Mouse (Mus musculus) A20 (cell line): Measurements from ENCODE around the gene Cyb5r4.
"Not testable (repeated sequence)": the region's sequence is repeated elsewhere in the genome, so short reads cannot be mapped to it uniquely, and the experiment has no call there.

ENCODE experiments used
- DNase-seq: peaks from one replicate; pipeline ENCODE4 v3.0.0-alpha.2; 2011; ENCODE audit warnings: low read depth, low spot score

Cyb5r4 gene

DNA sequence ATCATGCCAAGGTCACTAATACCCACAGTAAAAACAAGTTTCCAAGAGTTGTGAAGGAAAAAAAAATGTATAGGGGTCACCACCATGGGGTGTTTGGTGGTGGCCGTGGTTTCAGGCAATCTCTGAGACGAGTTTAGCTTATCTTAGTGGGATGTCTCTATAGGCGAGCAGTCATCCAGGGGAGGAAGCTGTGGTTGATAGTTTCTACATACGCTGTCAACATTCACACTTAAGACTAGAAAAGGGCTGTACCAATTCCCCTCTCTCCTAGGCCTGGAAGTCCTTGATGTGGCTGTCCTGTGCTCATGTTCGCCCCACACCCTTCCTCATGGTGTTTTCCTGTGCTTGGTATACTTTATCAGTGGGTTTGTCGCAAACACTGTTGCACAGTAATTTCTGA is 4.0 kb downstream of the Cyb5r4 start:
- no peak for DNase-seq

DNA sequence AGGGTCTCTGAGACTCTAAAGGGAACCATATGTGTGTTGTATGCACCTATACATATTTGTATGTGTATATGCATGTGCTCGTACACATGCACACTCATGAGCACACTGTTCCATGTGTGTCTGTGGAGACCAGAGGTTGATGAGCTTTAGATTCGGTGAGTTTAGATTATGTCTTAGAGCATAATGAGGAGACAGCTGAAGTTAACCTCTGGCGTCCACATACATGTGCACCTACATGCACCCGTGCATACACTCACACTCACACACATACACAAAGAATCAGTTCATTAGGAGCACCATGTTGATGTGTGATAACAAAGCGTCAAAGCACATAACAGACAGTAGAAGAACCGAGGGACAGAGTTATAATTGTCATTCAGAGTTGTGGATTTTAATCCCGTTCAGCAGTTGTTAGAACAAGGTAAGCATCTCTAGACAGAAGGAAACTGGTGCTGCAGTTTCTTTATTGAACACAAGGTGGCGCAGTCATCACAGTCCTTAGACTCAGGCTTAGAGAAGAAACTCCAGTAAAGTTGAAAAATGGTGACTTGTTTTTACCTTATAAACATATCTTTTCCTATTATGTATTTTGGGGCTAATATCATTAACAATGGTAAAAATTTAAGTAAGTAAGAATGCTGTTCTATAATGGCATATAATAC is 5.7 kb downstream of the Cyb5r4 start:
- peak; percentile 67 for DNase-seq

DNA sequence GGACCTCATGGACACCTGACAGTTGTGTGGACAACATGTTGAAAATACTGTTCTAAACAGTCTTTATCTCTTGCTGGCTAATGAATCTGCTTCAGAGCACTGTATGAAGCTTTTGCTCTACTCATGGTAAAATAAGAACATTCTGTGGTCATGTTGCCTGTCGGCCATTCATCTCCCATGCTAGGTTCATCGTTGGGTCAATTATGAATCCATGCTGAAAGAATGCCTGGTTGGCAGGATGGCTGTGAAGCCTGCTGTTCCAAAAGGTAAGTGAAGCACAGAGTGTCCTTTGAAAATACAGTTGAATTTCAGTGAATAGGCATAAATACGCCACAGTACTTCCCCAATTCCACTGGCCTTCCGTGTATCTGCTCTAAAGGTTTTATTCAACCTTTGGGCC is 10.4 kb downstream of the Cyb5r4 start:
- no peak for DNase-seq

DNA sequence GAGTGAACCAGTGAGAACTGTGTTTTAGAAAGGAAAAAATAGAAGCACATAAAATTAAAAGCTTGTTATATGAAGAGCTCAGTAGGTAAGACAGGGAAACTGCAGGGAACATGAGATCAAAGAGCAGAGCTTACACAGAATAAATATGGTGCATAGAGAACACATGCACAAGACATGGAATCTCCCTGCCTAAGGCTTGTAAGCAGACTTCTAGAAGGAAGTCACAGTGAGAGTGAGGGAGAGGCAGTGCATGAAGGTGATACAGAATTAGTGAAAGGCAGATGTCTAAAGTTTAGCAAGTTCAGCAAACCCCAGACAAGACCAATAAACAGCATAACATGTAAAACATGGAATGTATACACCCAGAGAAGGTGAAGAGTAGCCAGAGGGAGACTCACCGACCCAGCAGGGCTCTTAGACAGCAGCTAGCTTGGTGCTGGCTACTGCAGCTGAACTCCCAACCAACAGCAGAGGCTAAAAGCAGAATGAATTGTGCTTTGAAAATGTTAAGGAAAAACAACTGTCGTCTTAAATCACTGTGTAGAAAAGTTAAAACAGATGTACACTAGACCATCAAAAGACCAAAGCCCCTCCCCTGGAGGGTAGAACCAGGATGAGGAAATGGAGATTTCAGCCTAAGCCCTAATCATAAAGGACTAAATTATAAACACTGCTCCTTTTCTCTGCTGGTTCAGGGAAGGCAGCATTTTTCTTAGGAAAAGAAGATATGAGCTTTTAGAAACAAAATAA is 13.2 kb downstream of the Cyb5r4 start:
- peak; percentile 3 for DNase-seq

GRCm38 (mm10) chr9:87049425-87049824 is 27.6 kb downstream of the Cyb5r4 start:
- DNase-seq, result no peak

- DNase-seq, result no peak
Observed at GRCm38 (mm10) chr9:87055547-87056235, 33.9 kb downstream of the Cyb5r4 start.

DNA sequence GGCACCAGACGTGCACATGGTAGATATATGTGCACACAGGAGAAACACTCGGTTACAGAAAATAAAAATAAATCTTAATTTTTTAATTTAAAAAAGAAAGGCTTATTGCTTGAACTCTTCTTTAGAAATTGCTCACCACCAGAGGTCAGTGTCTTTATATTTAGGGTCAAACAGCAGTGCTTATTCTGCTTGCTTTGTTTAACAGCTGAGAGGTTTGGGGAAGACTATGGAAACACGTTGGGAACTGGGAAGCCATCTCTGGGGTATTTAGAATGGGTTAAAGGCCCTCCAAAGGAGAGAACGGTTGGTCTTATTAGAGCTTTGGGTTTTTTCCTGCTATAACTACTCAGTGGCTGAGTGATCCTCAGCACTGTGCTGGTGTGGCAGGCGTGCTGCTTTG is 40.5 kb downstream of the Cyb5r4 start:
- DNase-seq, result no peak

GRCm38 (mm10) chr9:87068160-87068559 is 46.3 kb downstream of the Cyb5r4 start:
- no peak for DNase-seq

- not testable (repeated sequence) for DNase-seq
Observed at GRCm38 (mm10) chr9:87071566-87071965, 49.8 kb downstream of the Cyb5r4 start.

GRCm38 (mm10) chr9:87077919-87078318 is 56.1 kb downstream of the Cyb5r4 start:
- no peak for DNase-seq

GRCm38 (mm10) chr9:87079511-87079910 is 57.7 kb downstream of the Cyb5r4 start:
- no peak for DNase-seq

GRCm38 (mm10) chr9:87086991-87087390 is 65.2 kb downstream of the Cyb5r4 start:
- no peak for DNase-seq

- DNase-seq, result peak; percentile 73
Observed at GRCm38 (mm10) chr9:87097989-87098388, 76.2 kb downstream of the Cyb5r4 start.

- DNase-seq, result no peak
Observed at GRCm38 (mm10) chr9:87115019-87115418, 93.2 kb downstream of the Cyb5r4 start.

DNA sequence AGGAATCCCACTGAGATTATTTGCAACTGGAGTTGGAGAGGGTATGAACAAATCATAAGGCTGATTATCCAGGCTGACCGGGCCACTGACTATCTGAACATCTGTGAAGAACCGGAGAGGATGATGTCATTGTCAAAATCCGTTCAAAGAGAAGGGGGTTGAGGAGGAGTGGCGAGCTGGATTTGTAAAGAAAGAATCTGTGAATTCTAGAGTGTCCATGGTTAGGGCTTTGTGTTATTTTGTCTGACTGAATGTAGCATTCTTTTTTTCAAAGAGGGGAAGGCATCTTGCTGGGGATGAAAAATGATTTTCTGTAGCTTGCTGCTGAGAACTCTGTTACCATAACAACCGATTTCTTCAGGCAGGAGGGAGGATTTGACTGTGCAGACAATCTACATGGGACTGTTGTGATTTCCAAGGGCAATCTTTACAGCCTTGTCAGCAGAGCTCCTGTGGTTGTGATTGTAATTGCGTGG is 93.7 kb downstream of the Cyb5r4 start:
- no peak for DNase-seq

DNA sequence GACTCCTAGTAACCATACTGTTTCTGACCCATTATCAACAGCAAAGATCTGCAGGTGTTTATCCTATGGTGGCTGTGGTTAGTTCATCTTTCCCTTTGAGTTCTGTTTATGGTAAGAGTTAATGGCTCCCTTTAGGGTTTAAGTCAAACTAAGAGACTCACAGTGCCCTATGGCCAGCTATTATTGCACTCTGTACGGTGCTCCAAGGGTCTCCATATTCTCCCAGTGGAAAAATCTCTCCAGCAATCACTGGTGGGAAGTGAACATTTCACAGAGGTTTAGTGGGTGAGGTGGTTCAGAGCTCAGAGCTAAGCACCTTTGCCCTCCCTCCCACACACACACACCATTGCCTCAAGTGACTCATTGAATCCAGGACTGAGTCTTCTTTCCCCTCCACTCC is 94.2 kb downstream of the Cyb5r4 start:
- DNase-seq, result no peak

DNA sequence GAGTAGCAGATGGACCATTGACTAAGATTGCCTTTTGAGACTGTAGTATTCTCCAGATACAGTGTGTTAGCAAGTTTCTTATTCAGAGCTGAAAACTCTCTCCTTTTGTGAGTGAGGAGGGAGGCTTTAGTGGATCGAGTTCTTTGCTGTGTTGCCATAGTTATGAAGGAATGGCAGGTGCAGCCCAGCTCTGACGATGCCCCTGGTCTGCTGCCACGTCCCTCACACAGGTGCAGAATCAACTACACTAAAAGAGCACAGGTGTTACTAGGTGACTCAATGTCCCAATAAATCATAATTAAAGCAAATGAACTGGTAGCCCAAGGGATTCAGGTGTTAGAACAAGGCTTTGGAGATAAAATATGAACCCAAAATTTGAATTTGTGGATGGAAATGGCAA is 97.2 kb downstream of the Cyb5r4 start:
- no peak for DNase-seq

DNA sequence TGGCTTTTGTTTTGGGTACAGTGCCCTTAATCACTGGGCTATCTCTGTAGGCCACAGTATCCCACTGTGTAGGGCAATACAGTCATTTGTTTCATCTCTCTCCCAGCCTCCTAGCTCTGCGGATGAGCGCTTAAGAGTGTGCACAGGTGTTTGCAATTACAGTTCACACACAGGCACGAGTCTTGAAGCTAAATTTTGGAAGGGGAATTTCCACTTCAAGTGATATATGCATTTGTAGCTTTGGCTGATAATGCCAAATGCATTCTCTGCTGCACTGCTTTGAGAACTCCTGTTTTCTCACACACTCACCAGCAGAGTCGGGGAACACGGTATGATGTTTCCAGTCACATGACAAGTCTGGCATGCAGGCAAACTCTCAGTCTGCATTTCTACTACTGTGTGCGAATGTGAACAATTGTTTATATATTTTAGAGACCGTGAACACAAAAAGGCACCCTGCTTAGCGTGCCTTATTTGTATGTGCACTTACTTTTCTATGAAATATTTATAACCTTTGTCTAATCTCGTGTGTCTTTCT is 100.2 kb downstream of the Cyb5r4 start:
- DNase-seq, result no peak

- not testable (repeated sequence) for DNase-seq
Observed at GRCm38 (mm10) chr9:87127046-87127445, 105.2 kb downstream of the Cyb5r4 start.
